Mouse (Mus musculus) hindbrain, postnatal 0 days (tissue): ENCODE measurements at regions not wholly inside any gene's neighbourhood (a gene's known extent, or its start where the extent isn't known, plus 50 kb on each side); places are given as distances from the start of the nearest gene placed in this dataset.
A peak's percentile ranks its signal among the peaks of the same experiment; 100 is the strongest.
"Not testable (repeated sequence)": the region's sequence is repeated elsewhere in the genome, so short reads cannot be mapped to it uniquely, and the experiment has no call there.

ENCODE experiments used
- ATAC-seq: fragments of 200-750 bp; cut with Nextera tagmentation; 2 replicates; pipeline ENCODE4 v1.8.0; 2017; ENCODE audit warnings: mild to moderate bottlenecking, moderate TSS enrichment, moderate library complexity
- DNase-seq: peaks from one replicate; pipeline ENCODE4 v3.0.0-alpha.2; 2015; ENCODE audit warnings: low spot score
- H3K27ac ChIP-seq: fragments of 300-500 bp; sonication (generic); 2 replicates; pipeline ENCODE4 v1.5.1; 2014; ENCODE audit warnings: mild to moderate bottlenecking
- H3K27me3 ChIP-seq: fragments of 300-500 bp; sonication (generic); 2 replicates; pipeline ENCODE4 v1.6.1; 2014; ENCODE audit warnings: low read length, mixed read lengths; ENCODE audit not compliant: insufficient read depth
- H3K36me3 ChIP-seq: fragments of 300-500 bp; sonication (generic); 2 replicates; pipeline ENCODE4 v1.6.1; 2014; ENCODE audit warnings: low read length, mixed read lengths; ENCODE audit not compliant: insufficient read depth
- H3K4me1 ChIP-seq: fragments of 300-500 bp; sonication (generic); 2 replicates; pipeline ENCODE4 v1.6.1; 2014; ENCODE audit warnings: antibody characterized with exemption, low read length, mixed read lengths; ENCODE audit not compliant: insufficient read depth
- H3K4me2 ChIP-seq: fragments of 300-500 bp; sonication (generic); 2 replicates; pipeline ENCODE4 v1.6.1; 2014; ENCODE audit warnings: low read depth, mild to moderate bottlenecking, low read length, moderate library complexity, mixed read lengths
- H3K4me3 ChIP-seq: fragments of 300-500 bp; sonication (generic); 2 replicates; pipeline ENCODE4 v1.5.1; 2014; ENCODE audit warnings: low read length
- H3K9ac ChIP-seq: fragments of 300-500 bp; sonication (generic); replicated peaks from 2 replicates; pipeline ENCODE4 v1.6.1; 2014; ENCODE audit warnings: mild to moderate bottlenecking, low read length, moderate library complexity, mixed read lengths
- H3K9me3 ChIP-seq: fragments of 300-500 bp; sonication (generic); 2 replicates; pipeline ENCODE4 v1.6.1; 2016; ENCODE audit warnings: low read length, mixed read lengths
- CTCF ChIP-seq: IDR thresholded peaks from 2 replicates; pipeline ENCODE4 v1.5.1; 2016; ENCODE audit warnings: antibody characterized with exemption, control low read depth, low read depth
- WGBS: fragments of 180-500 bp; shearing (Covaris S2); extraction: QIAGEN DNeasy Blood & Tissue Kit; methylation state at CpG from one replicate; pipeline ENCODE4 v1.1.7; 2014; 5-methylcytosine and 5-hydroxymethylcytosine counted together

GRCm38 (mm10) chr12:49084505-49084904, 298.0 kb upstream of the Foxg1 start:
- no peak for TF ChIP-seq CTCF
- Histone ChIP-seq H3K27ac (no peak overlapping the region), H3K4me3 (no peak overlapping the region), H3K27me3 (no peaks in the 10 kb centered on the region), H3K4me1 (no peaks in the 10 kb centered on the region), H3K9ac (no peak overlapping the region), H3K4me2 (no peak overlapping the region), H3K36me3 (no peaks in the 10 kb centered on the region), H3K9me3 (no peaks in the 10 kb centered on the region)
- no peak for ATAC-seq
- DNase-seq: no peak

GRCm38 (mm10) chr12:49086076-49086475, 296.4 kb upstream of the Foxg1 start:
- H3K27ac ChIP-seq: no peak overlapping the region
- no peaks in the 10 kb centered on the region for H3K36me3 ChIP-seq
- 74% methylated on average over 2 of the region's 2 CpGs for WGBS
- no peak for TF ChIP-seq CTCF
- no peak overlapping the region for H3K4me3 ChIP-seq
- DNase-seq: no peak
- no peaks in the 10 kb centered on the region for H3K9me3 ChIP-seq
- no peak for ATAC-seq
- H3K27me3 ChIP-seq: no peaks in the 10 kb centered on the region
- H3K4me1 ChIP-seq: no peaks in the 10 kb centered on the region
- no peak overlapping the region for H3K9ac ChIP-seq
- H3K4me2 ChIP-seq: no peak overlapping the region

- H3K9ac ChIP-seq: no peak overlapping the region
- no peak overlapping the region for H3K4me2 ChIP-seq
- DNase-seq: no peak
- ATAC-seq: no peak
- H3K27me3 ChIP-seq: no peaks in the 10 kb centered on the region
- WGBS: 69% methylated on average over 1 of the region's 1 CpGs
- H3K4me3 ChIP-seq: no peak overlapping the region
- H3K4me1 ChIP-seq: no peaks in the 10 kb centered on the region
- H3K36me3 ChIP-seq: no peaks in the 10 kb centered on the region
- no peak for TF ChIP-seq CTCF
- no peaks in the 10 kb centered on the region for H3K9me3 ChIP-seq
- H3K27ac ChIP-seq: no peak overlapping the region
Observed at GRCm38 (mm10) chr12:49090177-49090576, 292.3 kb upstream of the Foxg1 start.

- H3K4me1 ChIP-seq: no peaks in the 10 kb centered on the region
- H3K27me3 ChIP-seq: no peaks in the 10 kb centered on the region
- DNase-seq (peak; percentile 20), ATAC-seq (no peak)
- H3K4me3 ChIP-seq: no peak overlapping the region
- no peak for TF ChIP-seq CTCF
- no peaks in the 10 kb centered on the region for H3K9me3 ChIP-seq
- H3K27ac ChIP-seq: peak overlapping the region; percentile 58
- no peaks in the 10 kb centered on the region for H3K36me3 ChIP-seq
- H3K9ac ChIP-seq: no peak overlapping the region
- WGBS: 46% methylated on average over 4 of the region's 4 CpGs
- no peak overlapping the region for H3K4me2 ChIP-seq
Observed at GRCm38 (mm10) chr12:49105931-49106330, 276.5 kb upstream of the Foxg1 start.

DNA sequence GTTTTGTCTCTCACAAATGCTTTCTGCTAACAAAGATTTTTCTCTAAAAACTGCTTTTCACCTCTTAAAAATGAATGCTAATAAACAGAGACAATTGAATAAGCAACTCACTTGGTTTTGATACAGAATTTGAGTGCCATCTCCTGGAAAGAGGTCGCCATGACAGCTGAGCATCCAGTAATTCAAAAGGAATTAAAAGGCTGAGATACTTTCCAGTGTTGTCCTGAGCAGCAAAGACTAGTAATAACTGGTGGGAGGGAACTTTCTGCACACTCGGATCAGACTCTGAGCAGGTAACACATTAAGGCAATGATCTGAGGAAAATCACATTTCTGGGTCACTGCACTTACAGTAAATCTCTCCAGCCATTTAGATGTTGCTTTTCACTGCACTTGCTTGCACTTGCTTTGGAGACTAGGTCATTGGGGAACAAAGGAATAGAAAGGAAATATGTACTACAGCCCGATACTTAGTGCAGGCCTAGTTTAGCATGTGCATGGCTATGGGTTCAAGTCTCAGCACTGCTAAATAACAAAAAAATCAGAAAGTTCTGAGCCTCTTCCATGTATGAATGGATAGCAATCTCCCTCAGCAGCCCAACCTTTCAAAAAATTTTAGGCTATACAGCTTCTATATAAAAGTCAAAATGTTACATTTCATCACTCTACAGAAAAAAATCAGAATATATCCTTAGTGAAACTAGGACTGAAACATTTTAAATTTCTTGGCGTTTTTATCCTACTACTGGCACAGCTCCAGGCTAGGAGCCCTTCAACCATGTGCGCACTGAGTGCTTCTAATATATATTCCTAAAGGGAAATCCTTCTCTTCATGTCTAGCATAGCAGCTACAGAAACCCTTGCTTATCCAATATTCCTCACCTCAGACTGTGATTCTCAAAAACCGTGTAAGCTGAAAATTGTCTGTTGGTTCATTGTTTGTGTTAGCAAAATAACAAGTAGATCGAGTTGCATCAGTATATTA, 275.8 kb upstream of the Foxg1 start:
- WGBS: 47% methylated on average over 7 of the region's 7 CpGs
- peak; percentile 85 for DNase-seq
- no peaks in the 10 kb centered on the region for H3K9me3 ChIP-seq
- no peak overlapping the region for H3K4me2 ChIP-seq
- no peak overlapping the region for H3K9ac ChIP-seq
- 0 out of 2 replicates have a peak overlapping the region, but pooled peaks have one; percentile 20 for H3K27ac ChIP-seq
- H3K27me3 ChIP-seq: no peaks in the 10 kb centered on the region
- H3K4me3 ChIP-seq: no peak overlapping the region
- peak; percentile 82 for TF ChIP-seq CTCF
- peak; percentile 56 for ATAC-seq
- no peaks in the 10 kb centered on the region for H3K4me1 ChIP-seq
- H3K36me3 ChIP-seq: no peaks in the 10 kb centered on the region

- no peak for ATAC-seq
- no peaks in the 10 kb centered on the region for H3K36me3 ChIP-seq
- no peak for DNase-seq
- no peak overlapping the region for H3K4me3 ChIP-seq
- TF ChIP-seq CTCF: no peak
- no peak overlapping the region for H3K27ac ChIP-seq
- no peaks in the 10 kb centered on the region for H3K9me3 ChIP-seq
- H3K4me1 ChIP-seq: no peaks in the 10 kb centered on the region
- 73% methylated on average over 10 of the region's 10 CpGs for WGBS
- no peak overlapping the region for H3K4me2 ChIP-seq
- no peaks in the 10 kb centered on the region for H3K27me3 ChIP-seq
- no peak overlapping the region for H3K9ac ChIP-seq
Observed at GRCm38 (mm10) chr12:49107415-49108148, 274.9 kb upstream of the Foxg1 start.

DNA sequence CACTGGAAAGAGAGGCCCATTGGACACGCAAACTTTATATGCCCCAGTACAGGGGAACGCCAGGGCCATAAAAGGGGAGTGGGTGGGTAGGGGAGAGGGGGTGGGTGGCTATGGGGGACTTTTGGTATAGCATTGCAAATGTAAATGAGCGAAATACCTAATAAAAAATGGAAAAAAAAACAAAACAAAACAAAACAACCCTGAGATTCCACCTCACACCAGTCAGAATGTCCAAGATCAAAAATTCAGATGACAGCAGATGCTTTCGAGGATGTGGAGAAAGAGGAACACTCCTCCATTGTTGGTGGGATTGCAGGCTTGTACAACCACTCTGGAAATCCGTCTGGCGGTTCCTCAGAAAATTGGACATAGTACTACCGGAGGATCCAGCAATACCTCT, 251.4 kb upstream of the Foxg1 start:
- DNase-seq, ATAC-seq, H3K9me3 ChIP-seq, H3K36me3 ChIP-seq, H3K4me3 ChIP-seq, H3K27ac ChIP-seq, H3K4me1 ChIP-seq, H3K4me2 ChIP-seq, H3K9ac ChIP-seq, H3K27me3 ChIP-seq: not testable (repeated sequence)
- WGBS: 76% methylated on average over 2 of the region's 7 CpGs
